Mouse (Mus musculus) kidney, adult 2 months (tissue): ENCODE results near the gene Magi1.

ENCODE experiments used
- CTCF ChIP-seq: fragments of 200-500 bp; conservative IDR thresholded peaks from 2 replicates; pipeline ENCODE4 v1.5.1; 2011; ENCODE audit warnings: low read depth, mild to moderate bottlenecking, control low read depth, low read length, moderate library complexity, mixed read lengths; ENCODE audit not compliant: insufficient read depth, insufficient read length
- POLR2A ChIP-seq: fragments of 200-500 bp; IDR thresholded peaks from one replicate; pipeline ENCODE4 v1.6.1; 2011; ENCODE audit warnings: low read depth, low read length, control low read depth

DNA sequence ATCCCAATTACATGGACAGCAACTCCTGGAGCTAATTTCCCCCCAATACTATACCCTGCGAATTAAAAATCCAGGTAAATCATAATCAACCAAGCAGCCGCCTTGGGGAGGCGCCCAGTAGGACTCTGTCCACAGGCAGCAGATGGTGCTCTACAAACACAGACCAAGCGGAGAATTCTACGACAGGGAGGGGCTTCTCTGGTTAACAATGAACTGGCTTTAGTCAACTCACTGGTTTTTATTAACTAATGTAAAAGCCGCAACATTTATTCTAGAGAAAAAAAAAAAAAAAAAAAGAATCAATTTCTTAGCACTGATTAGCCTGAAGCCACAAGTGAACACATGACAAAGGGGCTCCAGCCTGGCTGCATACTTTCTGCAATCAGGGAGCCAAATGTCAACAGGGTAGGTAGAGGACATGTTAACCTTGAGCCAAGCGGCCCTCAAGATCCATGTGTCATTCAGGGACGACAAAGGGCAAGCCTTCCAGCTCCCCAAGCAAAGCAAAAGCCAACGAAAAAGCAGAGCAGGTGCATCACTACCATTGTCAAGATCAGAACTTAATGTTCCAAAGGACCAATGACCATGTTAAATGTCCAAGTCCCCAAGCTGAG lies 114.0 kb downstream of the Magi1 start:
- TF ChIP-seq CTCF (peak; percentile 55), POLR2A (no peak)
